Mouse (Mus musculus) CD4-positive, CD25-positive, alpha-beta regulatory T cell, adult 2 months (primary cell): Measurements from ENCODE around the gene Ube2o.

Experiments used
- DNase-seq: peaks from one replicate; pipeline ENCODE4 v3.0.0-alpha.2; 2012; ENCODE audit warnings: low read depth, low spot score

Gene Ube2o

DNA sequence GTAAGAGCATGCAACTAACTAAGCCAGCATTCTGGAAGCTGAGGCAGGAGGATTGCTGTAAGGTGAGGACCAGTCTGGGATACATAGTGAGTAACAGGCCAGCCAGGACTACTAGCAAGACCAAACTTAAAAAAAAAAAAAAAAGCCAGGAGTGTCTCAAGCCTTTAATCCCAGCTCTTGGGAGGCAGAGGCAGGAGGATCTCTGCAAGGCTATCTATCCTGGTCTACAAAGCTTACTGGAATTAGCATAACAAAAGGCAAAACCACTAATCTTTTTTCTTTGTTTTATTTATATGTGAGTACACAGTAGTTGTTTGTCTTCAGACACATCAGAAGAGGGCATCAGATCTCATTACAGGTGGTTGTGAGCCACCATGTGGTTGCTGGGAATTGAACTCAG is 93.0 kb downstream of the Ube2o start:
- no peak for DNase-seq
